Mouse (Mus musculus): ENCODE data around the gene Mybpc2.

DNA sequence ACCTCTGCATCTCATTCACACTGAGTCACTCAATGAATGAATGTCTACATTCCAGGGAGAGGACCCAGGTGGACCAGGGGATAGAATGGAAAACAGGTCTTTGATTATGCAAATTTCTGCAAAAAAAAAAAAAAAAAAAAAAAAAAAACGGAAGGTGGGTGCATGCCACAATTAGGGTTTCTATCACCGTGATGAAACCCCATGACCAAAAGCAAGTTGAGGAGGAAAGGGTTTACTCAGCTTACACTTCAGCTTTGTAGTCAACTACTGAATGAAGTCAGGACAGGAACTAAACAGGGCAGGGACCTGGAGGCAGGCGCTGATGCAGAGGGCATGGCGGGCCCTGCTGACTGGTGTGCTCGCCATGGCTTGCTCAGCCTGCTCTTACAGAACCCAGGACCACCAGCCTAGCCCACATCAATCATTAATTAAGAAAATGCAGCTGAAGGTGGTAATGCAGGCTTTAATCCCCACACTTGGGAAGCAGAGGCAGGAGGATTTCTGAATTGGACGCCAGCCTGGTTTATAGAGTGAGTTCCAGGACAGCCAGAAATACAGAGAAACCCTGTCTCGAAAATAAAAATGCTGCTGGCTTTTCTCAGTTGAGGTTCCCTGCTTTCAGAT lies 38.8 kb downstream of the Mybpc2 start:
- TF ChIP-seq EP300 (IDR thresholded peaks at IDR 0.05; ENCODE audit: low read depth): no peak
- no peak for TF ChIP-seq CTCF (IDR thresholded peaks at IDR 0.05; ENCODE audit: low read depth)

All from liver, postnatal 0 days (tissue).